Mouse (Mus musculus) hindbrain, embryonic 15.5 days (tissue): Measurements from ENCODE around the gene Cldn10. TPM values are rescaled to one million over a fixed set of nuclear protein-coding genes. Genes with fewer than 3 reads are reported as not detected.
"Not testable (repeated sequence)": the region's sequence is repeated elsewhere in the genome, so short reads cannot be mapped to it uniquely, and the experiment has no call there.

Experiments
- ATAC-seq: fragments of 200-750 bp; cut with Nextera tagmentation; 2 replicates; pipeline ENCODE4 v1.8.0; 2017; ENCODE audit warnings: low read depth, moderate number of reproducible peaks, moderate TSS enrichment; ENCODE audit not compliant: low FRiP score
- H3K27ac ChIP-seq: fragments of 300-500 bp; sonication (generic); replicated peaks from 2 replicates; pipeline ENCODE4 v1.5.1; 2015; ENCODE audit warnings: mild to moderate bottlenecking, inconsistent platforms
- H3K27me3 ChIP-seq: fragments of 300-500 bp; sonication (generic); 2 replicates; pipeline ENCODE4 v1.6.1; 2015; ENCODE audit warnings: control low read depth, inconsistent platforms
- H3K36me3 ChIP-seq: fragments of 300-500 bp; sonication (generic); 2 replicates; pipeline ENCODE4 v1.6.1; 2015; ENCODE audit warnings: control low read depth, inconsistent platforms
- H3K4me1 ChIP-seq: fragments of 300-500 bp; sonication (generic); replicated peaks from 2 replicates; pipeline ENCODE4 v1.6.1; 2015; ENCODE audit warnings: control low read depth, inconsistent platforms
- H3K4me2 ChIP-seq: fragments of 300-500 bp; sonication (generic); 2 replicates; pipeline ENCODE4 v1.6.1; 2015; ENCODE audit warnings: moderate library complexity, mild to moderate bottlenecking, inconsistent platforms
- H3K4me3 ChIP-seq: fragments of 300-500 bp; sonication (generic); 2 replicates; pipeline ENCODE4 v1.5.1; 2015; ENCODE audit warnings: mild to moderate bottlenecking, inconsistent platforms
- H3K9ac ChIP-seq: fragments of 300-500 bp; sonication (generic); 2 replicates; pipeline ENCODE4 v1.6.1; 2015; ENCODE audit warnings: inconsistent platforms
- H3K9me3 ChIP-seq: fragments of 300-500 bp; sonication (generic); 2 replicates; pipeline ENCODE4 v1.6.1; 2016; ENCODE audit warnings: control low read depth, inconsistent platforms
- WGBS: fragments of 180-500 bp; shearing (Covaris S2); methylation state at CpG from one replicate; pipeline ENCODE4 v1.1.7; 2015; 5-methylcytosine and 5-hydroxymethylcytosine counted together
- polyA plus RNA-seq: library from polyadenylated mRNA; unstranded; fragments of >200 nt; fragmentation: Nextera tagmentation; extraction: Ambion mirVana; gene quantifications from 2 replicates; pipeline ENCODE4 v1.2.1, GENCODE M21; 2015

The Cldn10 gene
- polyA plus RNA-seq, 1 experiment from 2014 or later = 2.9 TPM

GRCm38 (mm10) chr14:118809686-118810085 is 22.0 kb downstream of the Cldn10 start:
- Histone ChIP-seq H3K9me3 (no peaks in the 10 kb centered on the region), H3K27me3 (no peaks in the 10 kb centered on the region), H3K27ac (no peak overlapping the region), H3K4me2 (no peak overlapping the region), H3K36me3 (no peaks in the 10 kb centered on the region), H3K4me3 (no peak overlapping the region), H3K9ac (no peak overlapping the region), H3K4me1 (no peaks in the 10 kb centered on the region)
- ATAC-seq = no peak
- 83% methylated on average over 4 of the region's 4 CpGs for WGBS

GRCm38 (mm10) chr14:118811256-118811655 is 23.5 kb downstream of the Cldn10 start:
- H3K9me3 ChIP-seq, H3K4me3 ChIP-seq, ATAC-seq, H3K27me3 ChIP-seq, H3K4me1 ChIP-seq, H3K27ac ChIP-seq, H3K36me3 ChIP-seq, H3K4me2 ChIP-seq, H3K9ac ChIP-seq: not testable (repeated sequence)

- Histone ChIP-seq H3K9ac (no peak overlapping the region), H3K27me3 (no peaks in the 10 kb centered on the region), H3K4me2 (no peak overlapping the region), H3K9me3 (no peaks in the 10 kb centered on the region), H3K4me1 (no peaks in the 10 kb centered on the region), H3K27ac (no peak overlapping the region), H3K4me3 (no peak overlapping the region), H3K36me3 (no peaks in the 10 kb centered on the region)
- 73% methylated on average over 7 of the region's 7 CpGs for WGBS
- no peak for ATAC-seq
Measured at GRCm38 (mm10) chr14:118813111-118813510, 25.4 kb downstream of the Cldn10 start.

GRCm38 (mm10) chr14:118816503-118816902 is 28.8 kb downstream of the Cldn10 start:
- Histone ChIP-seq H3K9ac (no peak overlapping the region), H3K9me3 (no peaks in the 10 kb centered on the region), H3K27ac (no peak overlapping the region), H3K4me3 (no peak overlapping the region), H3K4me2 (no peak overlapping the region), H3K36me3 (no peaks in the 10 kb centered on the region), H3K27me3 (no peaks in the 10 kb centered on the region), H3K4me1 (no peaks in the 10 kb centered on the region)
- no peak for ATAC-seq
- 27% methylated on average over 4 of the region's 4 CpGs for WGBS

- no peak overlapping the region for H3K4me2 ChIP-seq
- WGBS = 6% methylated on average over 8 of the region's 8 CpGs
- no peak for ATAC-seq
Measured at GRCm38 (mm10) chr14:118820111-118820510, 32.4 kb downstream of the Cldn10 start.

GRCm38 (mm10) chr14:118822816-118823215 is 35.1 kb downstream of the Cldn10 start:
- H3K36me3 ChIP-seq = no peaks in the 10 kb centered on the region
- no peak overlapping the region for H3K9ac ChIP-seq
- H3K27me3 ChIP-seq = no peaks in the 10 kb centered on the region
- 87% methylated on average over 4 of the region's 4 CpGs for WGBS
- no peak for ATAC-seq
- H3K4me1 ChIP-seq = no peaks in the 10 kb centered on the region
- no peak overlapping the region for H3K4me2 ChIP-seq
- H3K9me3 ChIP-seq = no peaks in the 10 kb centered on the region
- H3K27ac ChIP-seq = no peak overlapping the region
- H3K4me3 ChIP-seq = no peak overlapping the region

More at GRCm38 (mm10) chr14:118820111-118820510, 32.4 kb downstream of the Cldn10 start:
- H3K9ac ChIP-seq = no peak overlapping the region
- no peaks in the 10 kb centered on the region for H3K9me3 ChIP-seq
- no peak overlapping the region for H3K27ac ChIP-seq
- no peaks in the 10 kb centered on the region for H3K36me3 ChIP-seq
- H3K4me3 ChIP-seq = no peak overlapping the region
- H3K4me1 ChIP-seq = no peaks in the 10 kb centered on the region
- no peaks in the 10 kb centered on the region for H3K27me3 ChIP-seq

- Histone ChIP-seq H3K9me3 (no peaks in the 10 kb centered on the region), H3K4me2 (no peak overlapping the region), H3K9ac (no peak overlapping the region), H3K36me3 (no peaks in the 10 kb centered on the region), H3K27ac (no peak overlapping the region), H3K27me3 (no peaks in the 10 kb centered on the region), H3K4me3 (no peak overlapping the region), H3K4me1 (no peaks in the 10 kb centered on the region)
- no peak for ATAC-seq
- WGBS = 95% methylated on average over 6 of the region's 6 CpGs
Measured at GRCm38 (mm10) chr14:118823313-118823712, 35.6 kb downstream of the Cldn10 start.

GRCm38 (mm10) chr14:118826346-118826745 is 38.6 kb downstream of the Cldn10 start:
- no peak overlapping the region for H3K4me2 ChIP-seq

GRCm38 (mm10) chr14:118827283-118827904 is 39.7 kb downstream of the Cldn10 start:
- no peak overlapping the region for H3K4me2 ChIP-seq
- no peak overlapping the region for H3K4me3 ChIP-seq
- no peaks in the 10 kb centered on the region for H3K9me3 ChIP-seq
- H3K4me1 ChIP-seq = no peaks in the 10 kb centered on the region
- 15% methylated on average over 7 of the region's 7 CpGs for WGBS
- no peak overlapping the region for H3K27ac ChIP-seq
- H3K9ac ChIP-seq = no peak overlapping the region
- H3K36me3 ChIP-seq = no peaks in the 10 kb centered on the region
- no peaks in the 10 kb centered on the region for H3K27me3 ChIP-seq
- no peak for ATAC-seq

More at GRCm38 (mm10) chr14:118826346-118826745, 38.6 kb downstream of the Cldn10 start:
- Histone ChIP-seq H3K9ac (no peak overlapping the region), H3K27me3 (no peaks in the 10 kb centered on the region), H3K27ac (no peak overlapping the region), H3K4me1 (no peaks in the 10 kb centered on the region), H3K36me3 (no peaks in the 10 kb centered on the region), H3K9me3 (no peaks in the 10 kb centered on the region), H3K4me3 (no peak overlapping the region)
- WGBS = 85% methylated on average over 8 of the region's 8 CpGs
- ATAC-seq = no peak

GRCm38 (mm10) chr14:118829331-118830095 is 41.8 kb downstream of the Cldn10 start:
- no peaks in the 10 kb centered on the region for H3K27me3 ChIP-seq
- H3K4me1 ChIP-seq = no peaks in the 10 kb centered on the region
- H3K27ac ChIP-seq = no peak overlapping the region
- no peak for ATAC-seq
- H3K4me3 ChIP-seq = no peak overlapping the region
- no peaks in the 10 kb centered on the region for H3K9me3 ChIP-seq
- H3K9ac ChIP-seq = no peak overlapping the region
- 90% methylated on average over 11 of the region's 11 CpGs for WGBS
- no peaks in the 10 kb centered on the region for H3K36me3 ChIP-seq
- no peak overlapping the region for H3K4me2 ChIP-seq

- no peak overlapping the region for H3K4me2 ChIP-seq
- no peak for ATAC-seq
- no peaks in the 10 kb centered on the region for H3K36me3 ChIP-seq
- H3K27me3 ChIP-seq = no peaks in the 10 kb centered on the region
- no peak overlapping the region for H3K9ac ChIP-seq
- 74% methylated on average over 4 of the region's 4 CpGs for WGBS
- no peak overlapping the region for H3K4me3 ChIP-seq
- no peak overlapping the region for H3K27ac ChIP-seq
- H3K4me1 ChIP-seq = no peaks in the 10 kb centered on the region
- H3K9me3 ChIP-seq = no peaks in the 10 kb centered on the region
Measured at GRCm38 (mm10) chr14:118831597-118831996, 43.9 kb downstream of the Cldn10 start.

- H3K27ac ChIP-seq = no peak overlapping the region
- H3K4me2 ChIP-seq = no peak overlapping the region
- H3K27me3 ChIP-seq = no peaks in the 10 kb centered on the region
- no peaks in the 10 kb centered on the region for H3K9me3 ChIP-seq
- whole genome bisulfite sequencing = 85% methylated on average over 6 of the region's 6 CpGs
- H3K4me3 ChIP-seq = no peak overlapping the region
- no peak overlapping the region for H3K9ac ChIP-seq
- H3K36me3 ChIP-seq = no peaks in the 10 kb centered on the region
- H3K4me1 ChIP-seq = no peaks in the 10 kb centered on the region
- ATAC-seq = no peak
Measured at GRCm38 (mm10) chr14:118833241-118833640, 45.5 kb downstream of the Cldn10 start.
